ENCODE assay signal across 23 mouse cellular contexts in genomic region chr8:105629337-105629736, GRCm38 (mm10). TPM values are rescaled to one million over a fixed set of nuclear protein-coding genes. Genes with fewer than 3 reads are reported as not detected.
"Had no signal": no experiment of that assay in that cellular context is flagged by ENCODE, and none has a peak within 500 bp of the region (broad histone marks: within the 10 kb centered on the region; RNA-seq: fewer than 3 reads in every experiment).

No protein-coding gene starts in this region.

- H3K27ac ChIP-seq: kidney, embryonic 15.5 days; limb, embryonic 13.5 days; liver, embryonic 12.5 days; liver, embryonic 15.5 days; lung, embryonic 15.5 days; midbrain, embryonic 10.5 days; midbrain, embryonic 13.5 days; neural tube, embryonic 13.5 days; stomach, postnatal 0 days had no signal

- H3K9ac ChIP-seq: kidney, embryonic 15.5 days; limb, embryonic 13.5 days; liver, embryonic 12.5 days; liver, embryonic 15.5 days; lung, embryonic 15.5 days; midbrain, embryonic 13.5 days; neural tube, embryonic 13.5 days had no signal

- H3K27me3 ChIP-seq: kidney, embryonic 15.5 days; limb, embryonic 13.5 days; liver, embryonic 12.5 days; liver, embryonic 15.5 days; lung, embryonic 15.5 days; megakaryocyte, embryonic 14.5 days; midbrain, embryonic 13.5 days; neural tube, embryonic 13.5 days had no signal

- ATAC-seq: intestine, postnatal 0 days; liver, embryonic 12.5 days; midbrain, embryonic 13.5 days; midbrain, embryonic 16.5 days had no signal

- H3K4me2 ChIP-seq: kidney, embryonic 15.5 days; limb, embryonic 13.5 days; liver, embryonic 12.5 days; liver, embryonic 15.5 days; lung, embryonic 15.5 days; midbrain, embryonic 13.5 days; neural tube, embryonic 13.5 days had no signal

- H3K36me3 ChIP-seq: limb, embryonic 13.5 days; liver, embryonic 12.5 days; liver, embryonic 15.5 days; lung, embryonic 15.5 days; midbrain, embryonic 13.5 days; neural tube, embryonic 13.5 days had no signal

- DNase-seq: kidney, adult 8-10 months; kidney, postnatal 10 days; kidney, postnatal 36 days; left cerebral cortex, postnatal 4 days; liver; lung, adult 18-20 months; lung, postnatal 10 days; lung, postnatal 36 days; retina, postnatal 1 day; right cerebral cortex, postnatal 25 days had no signal

- H3K4me3 ChIP-seq: kidney, embryonic 15.5 days; limb, embryonic 13.5 days; liver, embryonic 12.5 days; liver, embryonic 15.5 days; lung, embryonic 15.5 days; megakaryocyte, embryonic 14.5 days; midbrain, embryonic 10.5 days; midbrain, embryonic 13.5 days; myocyte; neural tube, embryonic 13.5 days had no signal

- H3K9me3 ChIP-seq: kidney, embryonic 15.5 days; limb, embryonic 13.5 days; liver, embryonic 12.5 days; liver, embryonic 15.5 days; lung, embryonic 15.5 days; megakaryocyte, embryonic 14.5 days; midbrain, embryonic 10.5 days; midbrain, embryonic 13.5 days; neural tube, embryonic 13.5 days had no signal

RNA-seq across cellular contexts. Expression of gene Agrp, which starts 7.9 kb away (rescaled TPM):
- polyA plus RNA-seq: liver, embryonic 12.5 days had no signal
